Mouse (Mus musculus) hindbrain, embryonic 13.5 days (tissue): ENCODE measurements around the gene Slc39a5. TPM values are rescaled to one million over a fixed set of nuclear protein-coding genes. Genes with fewer than 3 reads are reported as not detected.

Source experiments
- ATAC-seq: fragments of 200-750 bp; cut with Nextera tagmentation; 2 replicates; pipeline ENCODE4 v1.8.0; 2017; ENCODE audit warnings: moderate TSS enrichment; ENCODE audit not compliant: low FRiP score
- H3K27ac ChIP-seq: fragments of 300-500 bp; sonication (generic); 2 replicates; pipeline ENCODE4 v1.5.1; 2015; ENCODE audit warnings: inconsistent platforms, mild to moderate bottlenecking, moderate library complexity
- H3K27me3 ChIP-seq: fragments of 300-500 bp; sonication (generic); 2 replicates; pipeline ENCODE4 v1.6.1; 2015; ENCODE audit warnings: mild to moderate bottlenecking, inconsistent platforms
- H3K36me3 ChIP-seq: fragments of 300-500 bp; sonication (generic); 2 replicates; pipeline ENCODE4 v1.6.1; 2015; ENCODE audit warnings: mild to moderate bottlenecking, inconsistent platforms
- H3K4me1 ChIP-seq: fragments of 300-500 bp; sonication (generic); replicated peaks from 2 replicates; pipeline ENCODE4 v1.6.1; 2015; ENCODE audit warnings: inconsistent platforms
- H3K4me2 ChIP-seq: fragments of 300-500 bp; sonication (generic); 2 replicates; pipeline ENCODE4 v1.6.1; 2015; ENCODE audit warnings: inconsistent platforms, mild to moderate bottlenecking, moderate library complexity
- H3K4me3 ChIP-seq: fragments of 300-500 bp; sonication (generic); 2 replicates; pipeline ENCODE4 v1.5.1; 2015; ENCODE audit warnings: mild to moderate bottlenecking, inconsistent platforms
- H3K9ac ChIP-seq: fragments of 300-500 bp; sonication (generic); 2 replicates; pipeline ENCODE4 v1.6.1; 2015; ENCODE audit warnings: mild to moderate bottlenecking, inconsistent platforms
- H3K9me3 ChIP-seq: fragments of 300-500 bp; sonication (generic); 2 replicates; pipeline ENCODE4 v1.6.1; 2016; ENCODE audit warnings: inconsistent platforms
- WGBS: fragments of 180-500 bp; shearing (Covaris S2); methylation state at CpG from one replicate; pipeline ENCODE4 v1.1.7; 2015; 5-methylcytosine and 5-hydroxymethylcytosine counted together
- polyA plus RNA-seq: library from polyadenylated mRNA; unstranded; fragments of >200 nt; fragmentation: Nextera tagmentation; extraction: Ambion mirVana; gene quantifications from 2 replicates; pipeline ENCODE4 v1.2.1, GENCODE M21; 2015

Slc39a5 gene
- polyA plus RNA-seq, 1 experiment from 2014 or later: not detected

GRCm38 (mm10) chr10:128408591-128409535 lies 7.8 kb upstream of the Slc39a5 start:
- peaks cover 42% of the 10 kb centered on the region for H3K4me1 ChIP-seq
- peak overlapping the region; percentile 87 for H3K9ac ChIP-seq
- H3K27ac ChIP-seq: peak overlapping the region; percentile 89
- peak overlapping the region; percentile 93 for H3K4me3 ChIP-seq
- peak; percentile 26 for ATAC-seq
- peak overlapping the region; percentile 85 for H3K4me2 ChIP-seq
- WGBS: 21% methylated on average over 35 of the region's 35 CpGs
- peaks cover 26% of the 10 kb centered on the region for H3K36me3 ChIP-seq
- H3K27me3 ChIP-seq: no peaks in the 10 kb centered on the region
- H3K9me3 ChIP-seq: no peaks in the 10 kb centered on the region

GRCm38 (mm10) chr10:128403931-128404330 lies 2.9 kb upstream of the Slc39a5 start:
- no peaks in the 10 kb centered on the region for H3K27me3 ChIP-seq
- 90% methylated on average over 7 of the region's 7 CpGs for WGBS
- H3K9ac ChIP-seq: no peak overlapping the region
- H3K27ac ChIP-seq: no peak overlapping the region
- H3K36me3 ChIP-seq: peaks cover 31% of the 10 kb centered on the region
- ATAC-seq: no peak
- H3K4me3 ChIP-seq: no peak overlapping the region
- H3K9me3 ChIP-seq: no peaks in the 10 kb centered on the region
- peaks cover 13% of the 10 kb centered on the region for H3K4me1 ChIP-seq
- no peak overlapping the region for H3K4me2 ChIP-seq

DNA sequence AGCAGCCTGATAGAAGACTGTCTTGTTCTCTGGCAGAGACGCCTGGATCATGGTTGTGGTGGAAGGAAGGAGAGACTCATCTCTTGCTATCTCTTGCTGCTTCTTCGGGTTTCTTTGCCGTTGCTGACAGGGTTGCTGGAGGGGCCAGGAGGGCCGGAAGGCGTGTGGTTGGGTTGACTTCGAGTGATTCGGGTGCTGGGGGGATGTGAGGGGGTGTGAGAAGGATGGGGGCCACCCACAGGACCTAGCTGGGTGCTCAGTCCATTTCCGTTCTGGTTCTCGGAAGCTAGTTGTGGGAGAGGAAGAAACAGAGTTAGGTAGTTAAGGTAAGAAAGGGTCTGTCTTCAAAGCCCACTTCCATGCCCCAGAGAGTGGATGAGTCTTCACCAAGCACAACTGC lies 609 bp upstream of the Slc39a5 start:
- peaks cover 26% of the 10 kb centered on the region for H3K36me3 ChIP-seq
- H3K9ac ChIP-seq: no peak overlapping the region
- no peak for ATAC-seq
- H3K9me3 ChIP-seq: no peaks in the 10 kb centered on the region
- peaks cover 17% of the 10 kb centered on the region for H3K4me1 ChIP-seq
- no peak overlapping the region for H3K27ac ChIP-seq
- 78% methylated on average over 9 of the region's 9 CpGs for WGBS
- no peaks in the 10 kb centered on the region for H3K27me3 ChIP-seq
- H3K4me2 ChIP-seq: no peak overlapping the region
- no peak overlapping the region for H3K4me3 ChIP-seq

- H3K4me1 ChIP-seq: peaks cover 22% of the 10 kb centered on the region
- no peak overlapping the region for H3K9ac ChIP-seq
- H3K27me3 ChIP-seq: no peaks in the 10 kb centered on the region
- WGBS: 39% methylated on average over 5 of the region's 5 CpGs
- no peak for ATAC-seq
- H3K27ac ChIP-seq: no peak overlapping the region
- H3K9me3 ChIP-seq: no peaks in the 10 kb centered on the region
- H3K4me2 ChIP-seq: no peak overlapping the region
- peaks cover 23% of the 10 kb centered on the region for H3K36me3 ChIP-seq
- no peak overlapping the region for H3K4me3 ChIP-seq
Measured at GRCm38 (mm10) chr10:128400338-128400737, 691 bp downstream of the Slc39a5 start.

GRCm38 (mm10) chr10:128397466-128397865 lies 3.6 kb downstream of the Slc39a5 start:
- H3K36me3 ChIP-seq: peaks cover 42% of the 10 kb centered on the region
- no peak overlapping the region for H3K4me2 ChIP-seq
- no peaks in the 10 kb centered on the region for H3K27me3 ChIP-seq
- ATAC-seq: no peak
- no peak overlapping the region for H3K27ac ChIP-seq
- H3K4me1 ChIP-seq: peaks cover 22% of the 10 kb centered on the region
- 61% methylated on average over 7 of the region's 7 CpGs for WGBS
- 0 out of 2 replicates have a peak overlapping the region, but pooled peaks have one; percentile 3 for H3K9ac ChIP-seq
- H3K9me3 ChIP-seq: no peaks in the 10 kb centered on the region
- no peak overlapping the region for H3K4me3 ChIP-seq

GRCm38 (mm10) chr10:128396716-128397264 lies 4.2 kb downstream of the Slc39a5 start:
- H3K36me3 ChIP-seq: peaks cover 49% of the 10 kb centered on the region
- H3K4me2 ChIP-seq: no peak overlapping the region
- H3K9ac ChIP-seq: no peak overlapping the region
- ATAC-seq: no peak
- no peaks in the 10 kb centered on the region for H3K27me3 ChIP-seq
- H3K9me3 ChIP-seq: no peaks in the 10 kb centered on the region
- H3K4me1 ChIP-seq: peaks cover 22% of the 10 kb centered on the region
- WGBS: 75% methylated on average over 10 of the region's 10 CpGs
- no peak overlapping the region for H3K27ac ChIP-seq
- no peak overlapping the region for H3K4me3 ChIP-seq

- Histone ChIP-seq H3K9ac (no peak overlapping the region), H3K9me3 (no peaks in the 10 kb centered on the region), H3K4me1 (peaks cover 22% of the 10 kb centered on the region), H3K27ac (peak overlapping the region; percentile 1; the same call in 1 of the 2 replicates), H3K36me3 (peaks cover 50% of the 10 kb centered on the region), H3K4me2 (no peak overlapping the region), H3K27me3 (no peaks in the 10 kb centered on the region), H3K4me3 (no peak overlapping the region)
- WGBS: 73% methylated on average over 11 of the region's 11 CpGs
- no peak for ATAC-seq
Measured at GRCm38 (mm10) chr10:128396017-128396673, 4.9 kb downstream of the Slc39a5 start.

DNA sequence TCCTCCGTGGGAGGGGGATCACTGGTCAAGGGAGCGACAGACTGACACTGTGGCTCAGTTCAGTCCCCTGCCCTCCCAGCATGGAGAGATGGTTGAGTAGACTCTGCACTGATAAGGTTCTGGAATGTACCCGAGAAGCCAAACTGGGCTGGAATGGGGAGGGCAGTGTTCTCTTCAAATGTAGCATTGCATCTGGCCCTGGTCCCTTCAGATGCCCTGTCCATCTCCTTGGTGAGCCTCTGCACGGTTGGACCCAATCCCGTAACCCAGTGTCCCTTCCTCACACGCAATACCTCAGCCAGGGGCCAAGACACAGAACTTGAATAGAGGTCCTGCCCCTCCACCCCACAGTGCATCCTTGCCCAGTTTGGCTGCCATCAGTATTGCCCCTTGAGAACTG lies 9.2 kb downstream of the Slc39a5 start:
- 82% methylated on average over 6 of the region's 6 CpGs for WGBS
- H3K4me1 ChIP-seq: peaks cover 7% of the 10 kb centered on the region; the same call in 1 of the 2 replicates
- peaks cover 90% of the 10 kb centered on the region for H3K36me3 ChIP-seq
- no peaks in the 10 kb centered on the region for H3K27me3 ChIP-seq
- H3K27ac ChIP-seq: no peak overlapping the region
- no peak overlapping the region for H3K4me3 ChIP-seq
- H3K9ac ChIP-seq: no peak overlapping the region
- H3K4me2 ChIP-seq: no peak overlapping the region
- no peaks in the 10 kb centered on the region for H3K9me3 ChIP-seq
- ATAC-seq: no peak

DNA sequence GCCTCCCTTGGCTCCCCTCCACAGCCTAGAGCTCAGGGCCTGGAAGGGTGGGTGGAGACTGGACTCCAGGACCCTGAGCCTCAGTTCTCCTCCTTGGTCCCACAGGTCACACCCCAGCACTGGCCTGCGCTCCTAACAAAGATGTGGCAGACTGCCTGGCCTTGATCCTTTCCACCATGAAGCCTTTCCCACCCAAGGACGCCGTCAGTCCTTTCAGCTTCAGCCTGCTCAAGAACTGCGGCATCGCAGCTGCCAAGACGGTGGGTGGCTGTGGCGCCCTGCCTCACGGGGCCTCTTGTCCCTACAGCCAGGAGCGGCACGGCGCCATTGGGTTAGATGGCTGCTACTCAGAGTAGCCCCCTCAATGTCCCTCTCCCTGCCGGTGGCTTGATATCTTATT lies 10.7 kb downstream of the Slc39a5 start:
- Histone ChIP-seq H3K27ac (no peak overlapping the region), H3K36me3 (peaks cover 94% of the 10 kb centered on the region), H3K27me3 (no peaks in the 10 kb centered on the region), H3K4me1 (no peaks in the 10 kb centered on the region), H3K4me3 (no peak overlapping the region), H3K9me3 (no peaks in the 10 kb centered on the region), H3K4me2 (no peak overlapping the region), H3K9ac (no peak overlapping the region)
- no peak for ATAC-seq
- WGBS: 96% methylated on average over 12 of the region's 12 CpGs

- H3K9ac ChIP-seq: no peak overlapping the region
- no peaks in the 10 kb centered on the region for H3K4me1 ChIP-seq
- no peak overlapping the region for H3K4me3 ChIP-seq
- ATAC-seq: no peak
- H3K36me3 ChIP-seq: peaks cover 100% of the 10 kb centered on the region
- no peak overlapping the region for H3K27ac ChIP-seq
- no peaks in the 10 kb centered on the region for H3K27me3 ChIP-seq
- H3K9me3 ChIP-seq: no peaks in the 10 kb centered on the region
- no peak overlapping the region for H3K4me2 ChIP-seq
- WGBS: 96% methylated on average over 6 of the region's 6 CpGs
Measured at GRCm38 (mm10) chr10:128389570-128389969, 11.5 kb downstream of the Slc39a5 start.

GRCm38 (mm10) chr10:128388941-128389340 lies 12.1 kb downstream of the Slc39a5 start:
- WGBS: 89% methylated on average over 14 of the region's 14 CpGs
- no peak for ATAC-seq
- H3K4me2 ChIP-seq: no peak overlapping the region

GRCm38 (mm10) chr10:128385902-128386301 lies 15.1 kb downstream of the Slc39a5 start:
- WGBS: 93% methylated on average over 7 of the region's 7 CpGs
- Histone ChIP-seq H3K9ac (no peak overlapping the region), H3K36me3 (peaks cover 100% of the 10 kb centered on the region), H3K27ac (0 out of 2 replicates have a peak overlapping the region, but pooled peaks have one; percentile 2), H3K4me1 (no peaks in the 10 kb centered on the region), H3K4me3 (no peak overlapping the region), H3K27me3 (no peaks in the 10 kb centered on the region), H3K9me3 (no peaks in the 10 kb centered on the region), H3K4me2 (no peak overlapping the region)
- no peak; the same call in 1 of the 2 replicates for ATAC-seq

More at GRCm38 (mm10) chr10:128388941-128389340, 12.1 kb downstream of the Slc39a5 start:
- H3K9me3 ChIP-seq: no peaks in the 10 kb centered on the region
- no peak overlapping the region for H3K27ac ChIP-seq
- H3K4me1 ChIP-seq: no peaks in the 10 kb centered on the region
- no peak overlapping the region for H3K9ac ChIP-seq
- H3K4me3 ChIP-seq: no peak overlapping the region
- no peaks in the 10 kb centered on the region for H3K27me3 ChIP-seq
- H3K36me3 ChIP-seq: peaks cover 100% of the 10 kb centered on the region
